Mouse (Mus musculus) adrenal gland, postnatal 36 days (tissue): ENCODE data around the gene Lrtm1. TPM values are rescaled to one million over a fixed set of nuclear protein-coding genes. Genes with fewer than 3 reads are reported as not detected.

ENCODE experiments used
- DNase-seq, 2 experiments: peaks; one replicate each; pipeline ENCODE4 v3.0.0; 2021; ENCODE audit warnings: mixed read lengths in 1 of 2
- total RNA-seq, 2 experiments: library from RNA; stranded (reverse); gene quantifications; 2 replicates each; pipeline ENCODE4 v1.2.3; 2021

The Lrtm1 gene
- total RNA-seq, 2 experiments from 2014 or later, result not detected

DNA sequence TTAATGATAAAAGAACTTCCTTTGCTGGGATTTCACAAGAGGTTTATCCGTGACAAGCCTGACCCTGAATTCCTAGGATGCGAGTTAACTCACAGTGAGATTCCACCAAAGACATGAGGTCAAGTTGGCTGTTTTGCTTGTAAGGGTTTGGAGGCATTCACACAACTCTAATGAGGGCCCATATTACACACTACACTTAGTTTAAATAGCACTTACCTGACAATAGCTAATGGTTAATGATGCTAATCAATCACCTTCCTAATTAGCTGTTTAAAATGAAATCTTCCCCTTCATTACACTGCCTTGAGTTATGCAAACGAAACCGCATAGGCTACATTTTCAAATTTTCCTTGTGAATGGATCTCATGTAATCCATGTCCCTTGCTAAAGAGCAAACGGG lies 20.2 kb downstream of the Lrtm1 start:
- no peak for DNase-seq

DNA sequence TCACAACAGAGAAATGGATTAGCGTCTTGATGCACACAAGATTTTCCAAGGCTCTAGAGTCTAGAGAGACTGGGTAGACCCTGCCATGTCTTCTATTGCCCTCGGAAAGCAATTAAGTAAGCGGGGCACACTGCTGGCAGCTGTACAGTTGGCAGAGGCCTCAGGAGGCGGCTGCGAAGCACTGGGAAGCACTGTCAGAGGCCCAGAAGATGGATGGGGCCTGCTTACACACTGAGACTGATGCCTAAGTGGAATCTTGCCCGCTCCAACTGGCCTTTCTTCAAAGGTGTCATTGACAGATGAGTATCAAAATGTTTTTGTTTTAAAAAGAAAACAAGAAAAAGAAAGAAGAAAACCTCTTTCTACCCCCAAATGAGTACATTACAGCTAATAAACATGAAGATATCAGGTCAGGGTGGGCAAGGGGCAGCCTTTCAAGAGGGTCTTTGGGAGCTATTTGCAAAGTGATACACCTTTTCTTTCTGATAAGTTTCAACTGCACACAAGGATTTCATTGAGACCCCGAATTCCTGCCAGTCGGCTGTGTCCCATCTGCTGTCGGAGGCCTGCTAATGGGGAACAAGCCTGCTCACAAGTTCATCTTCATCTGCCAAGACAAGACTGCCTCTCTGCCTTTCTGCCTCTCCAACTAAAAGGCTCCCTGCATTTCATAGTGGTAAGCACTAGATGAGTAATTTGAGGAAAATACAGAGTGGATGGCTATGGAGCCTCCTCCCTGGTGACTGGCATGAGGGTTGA lies 22.8 kb downstream of the Lrtm1 start:
- DNase-seq, result peak; percentile 76 to 82

DNA sequence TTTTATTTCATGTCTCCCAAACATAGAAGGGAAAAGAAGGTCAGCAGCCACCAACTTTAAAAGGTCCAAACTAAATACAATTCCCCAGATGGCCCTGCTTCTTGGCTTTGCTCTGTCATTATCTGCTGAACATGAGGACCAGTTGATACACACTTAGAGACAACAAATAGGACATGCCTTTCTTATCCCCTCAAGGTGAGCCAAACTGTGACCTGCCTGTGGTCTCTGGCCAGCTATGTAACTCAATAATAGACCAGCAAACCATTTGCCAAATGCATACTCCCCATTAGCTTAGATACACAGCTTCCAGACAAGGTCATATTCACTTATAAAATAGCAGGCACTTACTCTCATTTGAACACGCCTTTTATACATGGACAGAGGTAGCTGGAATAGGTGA lies 23.5 kb downstream of the Lrtm1 start:
- DNase-seq, result no peak

GRCm38 (mm10) chr14:29042355-29042754 lies 24.3 kb downstream of the Lrtm1 start:
- DNase-seq, result no peak

DNA sequence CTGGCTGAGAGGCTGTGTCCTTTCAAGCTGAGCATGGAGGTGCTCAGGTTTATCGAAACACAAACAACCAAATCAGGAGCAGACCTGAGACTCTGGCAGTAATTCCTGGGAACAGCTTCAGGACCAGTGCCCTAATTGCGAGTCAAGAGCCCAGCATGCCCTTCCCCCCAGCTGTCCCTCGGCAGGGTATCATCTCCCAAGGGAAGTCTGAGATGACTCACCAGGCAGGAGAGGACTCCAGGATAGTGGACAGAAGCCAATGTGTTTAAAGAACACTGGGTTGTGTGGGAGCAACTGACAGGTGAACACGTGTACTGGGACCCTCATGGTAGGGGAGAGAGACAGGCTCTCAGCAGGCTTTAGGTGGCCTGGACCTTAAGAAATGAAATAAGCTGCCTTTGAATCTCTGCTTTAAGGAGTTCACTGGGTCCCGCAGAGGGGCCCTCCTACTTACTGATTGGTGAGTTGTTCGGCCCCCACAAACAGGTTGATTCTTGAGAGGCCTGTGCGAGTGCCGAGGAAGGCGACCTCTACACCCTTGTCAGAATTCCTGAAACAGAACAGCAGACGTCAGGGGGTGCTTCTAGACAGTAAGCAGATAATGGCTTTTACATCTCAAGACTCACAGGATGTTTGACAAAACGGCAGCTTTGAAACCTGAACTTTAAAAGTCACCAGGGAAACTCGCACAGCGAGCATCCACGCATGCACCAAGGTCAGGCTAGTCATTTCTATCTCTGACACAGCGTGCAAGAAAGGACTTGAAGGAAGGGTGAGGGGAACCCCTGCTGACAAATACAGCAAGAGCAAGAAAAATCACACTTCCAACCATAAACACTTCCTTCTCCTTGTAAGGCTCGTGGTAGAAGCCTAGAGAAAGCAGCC lies 34.2 kb downstream of the Lrtm1 start:
- peak; percentile 64 to 65 for DNase-seq

GRCm38 (mm10) chr14:29060679-29061078 lies 42.7 kb downstream of the Lrtm1 start:
- no peak for DNase-seq

GRCm38 (mm10) chr14:29061491-29061890 lies 43.5 kb downstream of the Lrtm1 start:
- no peak for DNase-seq

DNA sequence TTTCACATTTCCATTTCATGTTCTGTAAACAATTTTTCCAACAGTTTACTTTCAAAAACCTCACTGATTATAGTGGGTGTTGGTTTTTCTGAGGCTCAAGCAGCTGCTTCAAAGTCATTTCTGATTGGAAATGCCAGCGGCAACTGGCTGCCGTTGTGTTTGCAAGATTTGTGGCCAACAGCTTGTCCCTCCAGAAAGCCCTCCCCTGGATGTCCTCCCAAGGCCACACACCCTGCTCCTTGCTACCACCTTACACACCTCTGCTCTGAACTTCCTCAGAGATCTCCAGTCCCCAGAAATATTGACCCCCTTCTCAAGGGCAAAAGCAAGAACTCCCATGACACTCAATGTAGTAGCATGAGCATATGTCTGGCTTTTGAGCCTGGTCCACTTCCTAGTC lies 44.7 kb downstream of the Lrtm1 start:
- no peak for DNase-seq

DNA sequence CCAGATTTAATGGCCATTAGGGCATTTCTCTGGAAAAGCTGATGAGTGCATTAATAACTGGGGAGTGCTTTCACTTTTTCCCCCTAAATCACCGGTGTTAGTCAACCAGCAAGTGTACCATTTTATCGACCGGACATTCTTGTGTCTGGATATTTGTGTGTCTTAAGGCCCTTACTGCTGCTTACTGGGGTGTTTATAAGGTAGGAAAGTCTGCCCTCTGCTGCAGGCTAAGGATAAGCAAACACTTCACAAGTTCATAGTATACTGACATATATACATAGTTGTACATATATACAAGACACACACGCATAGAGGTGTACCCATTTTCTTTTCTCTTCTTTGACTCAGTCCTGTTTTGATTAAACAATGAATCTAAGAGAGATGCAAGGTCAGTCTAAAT lies 55.7 kb downstream of the Lrtm1 start:
- DNase-seq, result no peak

DNA sequence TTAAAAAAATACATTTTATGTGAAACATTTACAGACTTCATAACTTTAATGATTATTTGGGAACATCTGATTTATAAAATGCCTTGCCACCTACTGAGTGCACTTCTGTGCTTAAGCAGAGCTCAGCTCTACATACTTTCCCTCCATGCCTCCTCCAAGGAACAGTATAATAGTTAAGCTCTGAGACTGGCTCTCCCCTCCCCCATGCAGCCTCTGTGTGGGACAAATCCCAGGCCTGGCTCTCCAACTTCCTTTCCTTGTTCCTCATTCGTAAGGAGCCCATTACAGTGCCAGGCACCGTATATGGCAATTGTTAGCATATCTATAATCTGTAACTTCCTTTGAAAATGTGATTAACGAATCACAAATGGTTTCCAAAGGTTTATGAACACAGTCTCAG lies 59.4 kb downstream of the Lrtm1 start:
- DNase-seq, result no peak

DNA sequence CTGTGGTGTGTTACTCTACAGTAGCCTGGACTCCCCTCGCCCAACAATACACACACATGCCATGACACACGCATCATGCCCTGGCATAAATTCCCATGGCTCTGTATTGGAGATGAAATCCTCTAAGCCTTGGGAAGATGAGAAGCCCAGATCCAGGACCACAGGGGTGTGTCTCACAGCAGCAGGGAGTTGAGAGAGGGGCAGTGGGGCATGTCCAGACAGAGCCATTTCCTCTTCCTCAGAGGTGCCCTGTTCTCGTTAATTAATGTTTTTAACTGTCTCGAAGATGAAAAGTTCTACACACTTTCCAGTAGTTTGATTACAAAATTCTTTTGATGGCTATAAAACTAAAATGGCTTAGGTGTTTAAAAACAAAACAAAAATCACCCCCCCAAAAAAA lies 62.2 kb downstream of the Lrtm1 start:
- DNase-seq, result no peak

GRCm38 (mm10) chr14:29080630-29081029 lies 62.6 kb downstream of the Lrtm1 start:
- peak; percentile 49 to 55 for DNase-seq

- DNase-seq, result peak; percentile 80 to 81
Measured at GRCm38 (mm10) chr14:29082171-29082570, 64.2 kb downstream of the Lrtm1 start.
